In genomic region chr19:47536521-47537299, GRCm38 (mm10) we compare ENCODE assay signal across 8 mouse cellular contexts. TPM values are rescaled to one million over a fixed set of nuclear protein-coding genes. Genes with fewer than 3 reads are reported as not detected.
DNase-seq lines count a peak whose midpoint lies in the region; ATAC-seq lines count a peak whose summit lies in the region.

No protein-coding gene starts in this region.

- 0 out of 2 replicates have a peak, but pooled peaks cover 4% of the 10 kb centered on the region for H3K4me1 ChIP-seq in hindbrain, embryonic 11.5 days (replicated peaks; ENCODE audit: control insufficient read depth, insufficient read depth, low read length)

- H3K27ac ChIP-seq in hindbrain, embryonic 11.5 days (ENCODE audit: low read depth, low read length): peak overlapping the region; percentile 51

- H3K9ac ChIP-seq in hindbrain, embryonic 11.5 days (ENCODE audit: low read depth, low read length): peak overlapping the region; percentile 63

- H3K4me3 ChIP-seq in hindbrain, embryonic 11.5 days (ENCODE audit: low read depth, low read length): peak overlapping the region; percentile 49

- no peaks in the 10 kb centered on the region for H3K9me3 ChIP-seq in hindbrain, embryonic 11.5 days (ENCODE audit: control insufficient read depth, low read length)

- WGBS in hindbrain, embryonic 11.5 days: 5% methylated on average over 39 of the region's 39 CpGs

- DNase-seq in MN1 (ENCODE audit: low spot score): peak; percentile 99
- DNase-seq in cerebellum, adult 9-10 months: peak; percentile 96
- DNase-seq in hindbrain, embryonic 11.5 days (ENCODE audit: low spot score): peak; percentile 100
- DNase-seq in layer of hippocampus, postnatal 10 days (ENCODE audit: low spot score in 2 of 2): peak; percentile 98
- DNase-seq in lung, postnatal 10 days: peak; percentile 100
- DNase-seq in ovary, postnatal 36 days (ENCODE audit: low spot score): peak; percentile 98
- DNase-seq in thymus, postnatal 25 days: peak; percentile 98

- H3K4me2 ChIP-seq in hindbrain, embryonic 11.5 days (replicated peaks; ENCODE audit: low read depth, low read length): peak overlapping the region; percentile 62

- H3K36me3 ChIP-seq in hindbrain, embryonic 11.5 days (ENCODE audit: control insufficient read depth, insufficient read depth, low read length): no peaks in the 10 kb centered on the region

- H3K27me3 ChIP-seq in hindbrain, embryonic 11.5 days (ENCODE audit: control insufficient read depth, insufficient read depth, low read length): no peaks in the 10 kb centered on the region

- peak; percentile 93 for ATAC-seq in frontal cortex, adult (ENCODE audit: low TSS enrichment)
- ATAC-seq in hindbrain, embryonic 11.5 days (ENCODE audit: low FRiP score): peak; percentile 96

RNA-seq across cellular contexts. Expression of gene Stn1, which starts 0.6 kb away (rescaled TPM):
- 46.8 and 55.4 TPM in 2 replicates for polyA plus RNA-seq in hindbrain, embryonic 11.5 days (2014; fragmentation: Nextera tagmentation; extraction: Ambion mirVana)
- total RNA-seq in layer of hippocampus, postnatal 10 days (2021): 10 to 100 TPM; 20.1 to 23.9 TPM

RNA-seq across cellular contexts. Expression of gene Slk, which starts 42.8 kb away (rescaled TPM):
- 12.8 and 13.8 TPM in 2 replicates for polyA plus RNA-seq in hindbrain, embryonic 11.5 days (2014; fragmentation: Nextera tagmentation; extraction: Ambion mirVana)
- 10 to 100 TPM; 40.0 to 44.3 TPM for total RNA-seq in layer of hippocampus, postnatal 10 days (2021)

Comparison
In these comparisons a context has a peak if more than half of its experiments do, and no peak if none do; other contexts are left out.
1. Peak in every context shown above with its lines: DNase-seq, ATAC-seq, H3K4me3 ChIP-seq and H3K27ac ChIP-seq.